Mouse (Mus musculus): ENCODE results near the gene Slc39a9. TPM values are rescaled to one million over a fixed set of nuclear protein-coding genes. Genes with fewer than 3 reads are reported as not detected.

Gene Slc39a9
- total and polyA plus RNA-seq, 3 experiments = 19.0 to 55.5 (median 22.5) TPM

DNA sequence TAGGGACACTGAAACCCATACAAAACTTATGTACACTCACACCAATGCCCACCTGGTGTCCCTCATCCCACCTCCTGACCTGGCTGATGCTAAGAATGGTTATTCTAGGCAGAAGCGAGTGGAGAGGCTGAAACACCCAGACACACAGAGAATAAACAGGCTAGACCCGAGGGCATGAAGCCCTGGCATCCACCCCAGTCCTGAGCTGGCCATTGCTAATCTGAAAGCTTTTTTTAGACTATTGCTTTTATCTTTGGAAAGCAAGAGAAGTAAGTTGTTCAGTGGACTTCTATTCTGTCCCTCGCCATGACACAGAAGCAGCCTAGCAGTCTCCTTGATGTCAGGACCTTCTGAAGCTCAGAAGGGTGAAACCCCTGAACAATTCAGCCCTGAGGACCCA, 33.8 kb upstream of the Slc39a9 start:
- H3K4me3 ChIP-seq (ENCODE audit: low read depth, low read length) = no peak overlapping the region
- DNase-seq (ENCODE audit: low spot score) (no peak), ATAC-seq (ENCODE audit: extremely low read depth, insufficient number of reproducible peaks, low FRiP score, poor library complexity, severe bottlenecking) (no peak)
- no peaks in the 10 kb centered on the region for H3K36me3 ChIP-seq (replicated peaks)
- TF ChIP-seq GATA1 (IDR thresholded peaks at IDR 0.05; ENCODE audit: borderline replicate concordance, low read length) = no peak
- TF ChIP-seq GATA2 (IDR thresholded peaks at IDR 0.05; ENCODE audit: borderline replicate concordance, low read depth, low read length) = no peak
- TF ChIP-seq CTCF (IDR thresholded peaks at IDR 0.05; ENCODE audit: low read depth, low read length) = no peak
- no peak for TF ChIP-seq POLR2AphosphoS5 (IDR thresholded peaks at IDR 0.05; ENCODE audit: insufficient replicate concordance, low read depth, low read length)
- no peak for TF ChIP-seq TAL1 (conservative IDR thresholded peaks at IDR 0.05; ENCODE audit: low read depth, low read length)
- no peaks in the 10 kb centered on the region for H3K9me3 ChIP-seq (replicated peaks)
- peaks cover 32% of the 10 kb centered on the region for H3K27me3 ChIP-seq (ENCODE audit: insufficient read depth, low read length)
- no peaks in the 10 kb centered on the region for H3K4me1 ChIP-seq (ENCODE audit: insufficient read depth, low read depth, low read length)

DNA sequence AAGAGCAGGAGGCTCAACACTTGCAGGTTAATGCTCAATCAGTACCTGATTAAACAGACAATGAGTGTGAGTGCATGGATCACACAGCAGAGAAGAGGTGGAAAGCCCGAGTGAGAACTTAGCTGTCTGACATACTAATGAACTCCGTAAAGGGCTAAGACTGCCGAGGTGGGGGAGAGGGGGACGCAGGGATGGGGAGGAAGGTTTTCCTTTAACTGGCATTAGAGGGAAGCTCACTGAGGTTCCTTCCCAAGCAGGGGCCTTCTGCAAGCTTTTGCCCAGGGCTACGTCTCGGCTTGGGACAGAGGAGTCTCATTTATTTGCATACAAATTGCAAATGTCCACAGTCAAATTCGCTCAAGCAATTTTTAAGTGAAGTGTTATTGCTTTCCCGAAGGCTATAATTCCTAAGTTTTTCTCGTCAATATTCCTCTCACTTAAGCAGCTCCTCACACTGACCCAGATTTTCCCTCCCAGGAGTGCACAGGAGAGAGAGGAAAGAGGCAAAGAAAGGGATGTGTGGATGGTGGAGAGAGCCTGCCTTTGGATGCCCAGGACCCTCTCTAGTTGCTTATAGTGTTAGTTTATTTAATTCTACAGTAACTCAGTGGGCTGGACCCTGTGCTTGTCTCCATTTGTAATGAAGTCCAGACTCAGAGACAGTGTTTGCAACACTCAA, 31.4 kb upstream of the Slc39a9 start:
- no peak overlapping the region for H3K4me3 ChIP-seq (ENCODE audit: low read depth, low read length)
- ATAC-seq (ENCODE audit: extremely low read depth, insufficient number of reproducible peaks, low FRiP score, poor library complexity, severe bottlenecking) = no peak
- TF ChIP-seq CTCF (IDR thresholded peaks at IDR 0.05; ENCODE audit: low read depth, low read length) (no peak), POLR2AphosphoS5 (IDR thresholded peaks at IDR 0.05; ENCODE audit: insufficient replicate concordance, low read depth, low read length) (no peak), GATA1 (IDR thresholded peaks at IDR 0.05; ENCODE audit: borderline replicate concordance, low read length) (no peak)
- DNase-seq (ENCODE audit: low spot score) = no peak
- no peaks in the 10 kb centered on the region for H3K9me3 ChIP-seq (replicated peaks)
- no peaks in the 10 kb centered on the region for H3K36me3 ChIP-seq (replicated peaks)
- peaks cover 39% of the 10 kb centered on the region for H3K27me3 ChIP-seq (ENCODE audit: insufficient read depth, low read length)
- H3K4me1 ChIP-seq (ENCODE audit: insufficient read depth, low read depth, low read length) = no peaks in the 10 kb centered on the region

DNA sequence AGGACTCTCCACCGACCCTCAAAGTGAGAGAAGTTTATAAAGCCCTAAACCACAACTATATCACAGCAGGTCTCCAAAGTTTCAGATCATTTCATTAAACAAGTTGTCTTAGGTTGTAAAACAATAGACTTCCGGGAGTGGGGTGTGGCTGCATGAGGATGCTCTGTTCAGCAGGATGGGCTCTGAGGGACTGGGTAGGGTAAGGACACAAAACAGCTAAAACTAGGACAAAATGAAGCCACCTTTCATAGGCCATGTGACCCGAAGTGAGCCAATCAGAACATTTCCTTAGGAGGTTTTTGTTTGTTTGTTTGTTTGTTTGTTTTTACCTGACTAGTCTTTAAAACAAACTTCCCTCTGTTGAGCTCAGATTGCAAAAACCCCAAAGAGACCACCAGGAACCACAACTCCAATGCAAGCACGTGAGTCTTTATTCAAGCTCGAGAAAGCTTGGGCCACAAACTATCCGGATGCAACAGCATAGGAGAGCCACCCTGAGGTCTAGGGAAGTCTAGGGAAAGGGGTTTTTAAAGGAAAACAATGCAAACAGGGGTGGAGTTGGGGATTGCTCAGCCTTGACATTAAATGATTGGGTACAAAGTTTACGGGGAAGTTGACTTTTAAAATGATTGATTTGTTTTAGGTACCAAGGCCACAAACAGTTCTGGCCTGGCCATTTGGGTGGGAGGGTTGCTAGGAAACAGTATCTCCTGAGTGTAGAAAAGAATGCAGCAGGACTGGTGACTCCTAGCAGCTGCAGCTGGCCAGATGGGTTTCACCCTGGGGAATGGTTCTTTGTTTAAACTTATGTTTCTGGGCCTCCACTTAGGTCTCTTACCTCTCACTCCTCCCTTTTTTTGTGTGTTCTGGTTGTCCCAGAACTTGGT, 28.1 kb upstream of the Slc39a9 start:
- Histone ChIP-seq H3K4me3 (ENCODE audit: low read depth, low read length) (no peak overlapping the region), H3K27me3 (ENCODE audit: insufficient read depth, low read length) (peaks cover 44% of the 10 kb centered on the region), H3K36me3 (replicated peaks) (no peaks in the 10 kb centered on the region), H3K9me3 (replicated peaks) (no peaks in the 10 kb centered on the region), H3K4me1 (ENCODE audit: insufficient read depth, low read depth, low read length) (no peaks in the 10 kb centered on the region)
- DNase-seq (ENCODE audit: low spot score) (no peak), ATAC-seq (ENCODE audit: extremely low read depth, insufficient number of reproducible peaks, low FRiP score, poor library complexity, severe bottlenecking) (no peak)
- TF ChIP-seq GATA2 (IDR thresholded peaks at IDR 0.05; ENCODE audit: borderline replicate concordance, low read depth, low read length) = no peak
- no peak for TF ChIP-seq POLR2AphosphoS5 (IDR thresholded peaks at IDR 0.05; ENCODE audit: insufficient replicate concordance, low read depth, low read length)
- no peak for TF ChIP-seq GATA1 (IDR thresholded peaks at IDR 0.05; ENCODE audit: borderline replicate concordance, low read length)
- no peak for TF ChIP-seq TAL1 (conservative IDR thresholded peaks at IDR 0.05; ENCODE audit: low read depth, low read length)
- TF ChIP-seq CTCF (IDR thresholded peaks at IDR 0.05; ENCODE audit: low read depth, low read length) = no peak

DNA sequence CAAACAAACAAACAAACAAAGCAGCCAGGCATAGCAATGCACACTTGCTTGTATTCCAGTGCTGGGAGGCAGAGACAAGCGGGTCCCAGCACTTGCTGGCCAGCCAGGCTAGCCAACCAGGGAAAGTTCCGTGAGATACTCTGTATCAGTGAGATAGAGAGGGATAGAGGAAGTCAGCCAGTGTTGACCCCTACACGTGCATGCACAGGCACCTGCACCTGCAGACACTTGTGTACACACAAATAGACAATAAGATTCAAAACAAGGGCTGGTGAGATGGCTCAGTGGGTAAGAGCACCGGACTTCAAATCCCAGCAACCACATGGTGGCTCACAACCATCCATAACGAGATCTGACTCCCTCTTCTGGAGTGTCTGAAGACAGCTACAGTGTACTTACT, 23.2 kb upstream of the Slc39a9 start:
- no peaks in the 10 kb centered on the region for H3K4me1 ChIP-seq (ENCODE audit: insufficient read depth, low read depth, low read length)
- peaks cover 21% of the 10 kb centered on the region for H3K27me3 ChIP-seq (ENCODE audit: insufficient read depth, low read length)
- TF ChIP-seq TAL1 (conservative IDR thresholded peaks at IDR 0.05; ENCODE audit: low read depth, low read length) = no peak
- no peak for TF ChIP-seq CTCF (IDR thresholded peaks at IDR 0.05; ENCODE audit: low read depth, low read length)
- no peak for TF ChIP-seq POLR2AphosphoS5 (IDR thresholded peaks at IDR 0.05; ENCODE audit: insufficient replicate concordance, low read depth, low read length)
- no peak for TF ChIP-seq GATA2 (IDR thresholded peaks at IDR 0.05; ENCODE audit: borderline replicate concordance, low read depth, low read length)
- TF ChIP-seq GATA1 (IDR thresholded peaks at IDR 0.05; ENCODE audit: borderline replicate concordance, low read length) = no peak
- no peaks in the 10 kb centered on the region for H3K9me3 ChIP-seq (replicated peaks)
- H3K4me3 ChIP-seq (ENCODE audit: low read depth, low read length) = no peak overlapping the region
- ATAC-seq (ENCODE audit: extremely low read depth, insufficient number of reproducible peaks, low FRiP score, poor library complexity, severe bottlenecking) (no peak), DNase-seq (ENCODE audit: low spot score) (no peak)
- H3K36me3 ChIP-seq (replicated peaks) = no peaks in the 10 kb centered on the region

DNA sequence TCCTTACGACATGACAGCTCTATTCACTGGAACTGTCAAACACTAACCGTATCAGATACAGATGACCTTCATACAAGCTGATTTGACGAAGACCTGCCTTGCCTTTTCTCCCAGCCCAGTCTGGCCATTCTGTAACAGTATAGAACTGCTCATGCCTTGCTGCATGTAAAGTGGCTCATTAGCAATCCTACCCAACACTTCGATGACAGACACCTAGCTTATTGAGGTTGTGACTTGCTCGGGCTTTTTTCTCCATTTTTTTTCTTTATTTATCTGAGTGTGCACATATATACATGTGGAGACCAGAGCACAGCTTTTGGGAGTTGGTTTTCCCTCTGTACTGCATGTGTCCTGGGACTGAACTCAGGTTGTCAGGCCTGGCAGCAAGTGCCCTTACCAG, 11.9 kb upstream of the Slc39a9 start:
- no peak overlapping the region for H3K4me3 ChIP-seq (ENCODE audit: low read depth, low read length)
- DNase-seq (ENCODE audit: low spot score) = no peak
- ATAC-seq (ENCODE audit: extremely low read depth, insufficient number of reproducible peaks, low FRiP score, poor library complexity, severe bottlenecking) = no peak
- H3K9me3 ChIP-seq (replicated peaks) = no peaks in the 10 kb centered on the region
- no peaks in the 10 kb centered on the region for H3K27me3 ChIP-seq (ENCODE audit: insufficient read depth, low read length)
- TF ChIP-seq TAL1 (conservative IDR thresholded peaks at IDR 0.05; ENCODE audit: low read depth, low read length) (no peak), GATA2 (IDR thresholded peaks at IDR 0.05; ENCODE audit: borderline replicate concordance, low read depth, low read length) (no peak), CTCF (IDR thresholded peaks at IDR 0.05; ENCODE audit: low read depth, low read length) (no peak), GATA1 (IDR thresholded peaks at IDR 0.05; ENCODE audit: borderline replicate concordance, low read length) (no peak), POLR2AphosphoS5 (IDR thresholded peaks at IDR 0.05; ENCODE audit: insufficient replicate concordance, low read depth, low read length) (no peak; the same call in 1 of the 2 replicates)
- H3K4me1 ChIP-seq (ENCODE audit: insufficient read depth, low read depth, low read length) = peaks cover 3% of the 10 kb centered on the region; the same call in 1 of the 2 replicates
- peaks cover 83% of the 10 kb centered on the region for H3K36me3 ChIP-seq (replicated peaks)
